Mouse (Mus musculus) kidney, embryonic 16.5 days (tissue): Measurements from ENCODE around the gene Sardh. TPM values are rescaled to one million over a fixed set of nuclear protein-coding genes. Genes with fewer than 3 reads are reported as not detected.

ENCODE experiments used
- ATAC-seq: fragments of 200-750 bp; cut with Nextera tagmentation; 2 replicates; pipeline ENCODE4 v1.8.0; 2017; ENCODE audit warnings: moderate TSS enrichment; ENCODE audit not compliant: low FRiP score, low TSS enrichment
- H3K27ac ChIP-seq: fragments of 300-500 bp; sonication (generic); 2 replicates; pipeline ENCODE4 v1.5.1; 2014; ENCODE audit warnings: low read length
- H3K27me3 ChIP-seq: fragments of 300-500 bp; sonication (generic); 2 replicates; pipeline ENCODE4 v1.6.1; 2014; ENCODE audit warnings: low read length, control low read depth, mixed read lengths; ENCODE audit not compliant: insufficient read depth
- H3K36me3 ChIP-seq: fragments of 300-500 bp; sonication (generic); 2 replicates; pipeline ENCODE4 v1.6.1; 2014; ENCODE audit warnings: low read length, control low read depth, mixed read lengths; ENCODE audit not compliant: insufficient read depth
- H3K4me1 ChIP-seq: fragments of 300-500 bp; sonication (generic); 2 replicates; pipeline ENCODE4 v1.6.1; 2014; ENCODE audit warnings: low read length, control low read depth, mixed read lengths; ENCODE audit not compliant: insufficient read depth
- H3K4me2 ChIP-seq: fragments of 300-500 bp; sonication (generic); replicated peaks from 2 replicates; pipeline ENCODE4 v1.6.1; 2014; ENCODE audit warnings: low read depth, low read length
- H3K4me3 ChIP-seq: fragments of 300-500 bp; sonication (generic); 2 replicates; pipeline ENCODE4 v1.5.1; 2014; ENCODE audit warnings: mild to moderate bottlenecking, low read length
- H3K9ac ChIP-seq: fragments of 300-500 bp; sonication (generic); replicated peaks from 2 replicates; pipeline ENCODE4 v1.6.1; 2014; ENCODE audit warnings: low read length
- H3K9me3 ChIP-seq: fragments of 300-500 bp; sonication (generic); 2 replicates; pipeline ENCODE4 v1.6.1; 2016; ENCODE audit warnings: low read length, control low read depth
- WGBS: fragments of 180-500 bp; shearing (Covaris S2); extraction: QIAGEN DNeasy Blood & Tissue Kit; methylation state at CpG from one replicate; pipeline ENCODE4 v1.1.7; 2014; 5-methylcytosine and 5-hydroxymethylcytosine counted together
- polyA plus RNA-seq: library from polyadenylated mRNA; unstranded; fragments of >200 nt; fragmentation: Nextera tagmentation; extraction: Ambion mirVana; gene quantifications from 2 replicates; pipeline ENCODE4 v1.2.1, GENCODE M21; 2015

The Sardh gene
- polyA plus RNA-seq, 1 experiment from 2014 or later, result 71.3 TPM

- Histone ChIP-seq H3K9ac (no peak overlapping the region), H3K4me3 (no peak overlapping the region), H3K4me2 (no peak overlapping the region), H3K4me1 (no peaks in the 10 kb centered on the region), H3K27me3 (no peaks in the 10 kb centered on the region), H3K27ac (no peak overlapping the region), H3K9me3 (no peaks in the 10 kb centered on the region), H3K36me3 (no peaks in the 10 kb centered on the region)
- 54% methylated on average over 11 of the region's 11 CpGs for WGBS
- ATAC-seq, result no peak
These were observed 85.5 kb downstream of the Sardh start for GRCm38 (mm10) chr2:27162656-27163055.

- ATAC-seq, result no peak
- 87% methylated on average over 2 of the region's 2 CpGs for WGBS
- no peak overlapping the region for H3K9ac ChIP-seq
- H3K27ac ChIP-seq, result no peak overlapping the region
- H3K4me2 ChIP-seq, result no peak overlapping the region
- no peak overlapping the region for H3K4me3 ChIP-seq
- H3K36me3 ChIP-seq, result no peaks in the 10 kb centered on the region
- H3K4me1 ChIP-seq, result no peaks in the 10 kb centered on the region
- H3K9me3 ChIP-seq, result no peaks in the 10 kb centered on the region
- H3K27me3 ChIP-seq, result no peaks in the 10 kb centered on the region
These were observed 86.6 kb downstream of the Sardh start for GRCm38 (mm10) chr2:27161526-27161925.

GRCm38 (mm10) chr2:27156596-27156995 is 91.5 kb downstream of the Sardh start:
- H3K9me3 ChIP-seq, result no peaks in the 10 kb centered on the region
- ATAC-seq, result no peak
- no peaks in the 10 kb centered on the region for H3K27me3 ChIP-seq
- H3K27ac ChIP-seq, result no peak overlapping the region
- no peak overlapping the region for H3K4me2 ChIP-seq
- H3K4me1 ChIP-seq, result no peaks in the 10 kb centered on the region
- no peak overlapping the region for H3K4me3 ChIP-seq
- no peaks in the 10 kb centered on the region for H3K36me3 ChIP-seq
- WGBS, result 75% methylated on average over 6 of the region's 6 CpGs
- no peak overlapping the region for H3K9ac ChIP-seq

- 72% methylated on average over 10 of the region's 10 CpGs for WGBS
- Histone ChIP-seq H3K4me1 (no peaks in the 10 kb centered on the region), H3K27ac (no peak overlapping the region), H3K27me3 (no peaks in the 10 kb centered on the region), H3K9ac (no peak overlapping the region), H3K36me3 (no peaks in the 10 kb centered on the region), H3K4me3 (no peak overlapping the region), H3K9me3 (no peaks in the 10 kb centered on the region), H3K4me2 (no peak overlapping the region)
- no peak for ATAC-seq
These were observed 93.5 kb downstream of the Sardh start for GRCm38 (mm10) chr2:27154466-27155185.

- no peaks in the 10 kb centered on the region for H3K36me3 ChIP-seq
- ATAC-seq, result no peak
- no peak overlapping the region for H3K9ac ChIP-seq
- no peak overlapping the region for H3K4me3 ChIP-seq
- no peak overlapping the region for H3K27ac ChIP-seq
- 11% methylated on average over 2 of the region's 2 CpGs for WGBS
- no peaks in the 10 kb centered on the region for H3K9me3 ChIP-seq
- no peaks in the 10 kb centered on the region for H3K4me1 ChIP-seq
- H3K27me3 ChIP-seq, result no peaks in the 10 kb centered on the region
- H3K4me2 ChIP-seq, result no peak overlapping the region
These were observed 98.7 kb downstream of the Sardh start for GRCm38 (mm10) chr2:27149457-27149856.

GRCm38 (mm10) chr2:27146840-27147239 is 101.3 kb downstream of the Sardh start:
- Histone ChIP-seq H3K9me3 (no peaks in the 10 kb centered on the region), H3K4me3 (no peak overlapping the region), H3K27me3 (peaks cover 15% of the 10 kb centered on the region), H3K36me3 (no peaks in the 10 kb centered on the region), H3K27ac (no peak overlapping the region), H3K4me1 (peaks cover 4% of the 10 kb centered on the region), H3K9ac (no peak overlapping the region), H3K4me2 (no peak overlapping the region)
- no peak for ATAC-seq
- 72% methylated on average over 6 of the region's 6 CpGs for WGBS

GRCm38 (mm10) chr2:27144957-27145356 is 103.2 kb downstream of the Sardh start:
- Histone ChIP-seq H3K4me2 (no peak overlapping the region), H3K4me3 (no peak overlapping the region), H3K36me3 (no peaks in the 10 kb centered on the region), H3K27me3 (peaks cover 22% of the 10 kb centered on the region), H3K27ac (no peak overlapping the region), H3K9me3 (no peaks in the 10 kb centered on the region), H3K4me1 (peaks cover 5% of the 10 kb centered on the region), H3K9ac (no peak overlapping the region)
- no peak for ATAC-seq
- WGBS, result 66% methylated on average over 2 of the region's 2 CpGs

GRCm38 (mm10) chr2:27141950-27142693 is 106.0 kb downstream of the Sardh start, which contains the start of gene Fam163b:
Gene Fam163b, minus strand, starts transcription at chr2:27142491.
- H3K9me3 ChIP-seq, result no peaks in the 10 kb centered on the region
- H3K9ac ChIP-seq, result no peak within 1 kb of the TSS
- no peaks in the 10 kb centered on the region for H3K36me3 ChIP-seq
- no peak within 1 kb of the TSS for H3K27ac ChIP-seq
- H3K4me3 ChIP-seq, result peak within 1 kb of the TSS; percentile 41
- WGBS, result under 1% methylated on average over 56 of the region's 62 CpGs
- peak; percentile 82 for ATAC-seq
- peaks cover 22% of the 10 kb centered on the region for H3K27me3 ChIP-seq
- H3K4me2 ChIP-seq, result peak within 1 kb of the TSS; percentile 69
- peaks cover 5% of the 10 kb centered on the region for H3K4me1 ChIP-seq
